Mouse (Mus musculus) midbrain, embryonic 10.5 days (tissue): ENCODE data around the gene Hnrnpdl. TPM values are rescaled to one million over a fixed set of nuclear protein-coding genes. Genes with fewer than 3 reads are reported as not detected.

Experiments used
- polyA plus RNA-seq: library from polyadenylated mRNA; unstranded; fragments of >200 nt; fragmentation: Nextera tagmentation; extraction: Ambion mirVana; gene quantifications from 2 replicates; pipeline ENCODE4 v1.2.1, GENCODE M21; 2016

Gene Hnrnpdl
- polyA plus RNA-seq, 1 experiment from 2014 or later, result 234 TPM

Other genes with a start within 250 kb of the Hnrnpdl start
- gene Vamp9, start 133.4 kb downstream of the Hnrnpdl start, polyA plus RNA-seq, result 0.33 and 0.37 TPM in 2 replicates
- gene Hnrnpd, start 60.7 kb downstream of the Hnrnpdl start, polyA plus RNA-seq, result 207 and 256 TPM in 2 replicates
- gene 4930524J08Rik, start 60.6 kb downstream of the Hnrnpdl start, polyA plus RNA-seq, result 1.8 and 2.4 TPM in 2 replicates
- gene Enoph1, start 321 bp upstream of the Hnrnpdl start, polyA plus RNA-seq, result 54.6 and 60.4 TPM in 2 replicates
- 3.6 and 3.8 TPM in 2 replicates for gene Tmem150c, start 120.1 kb upstream of the Hnrnpdl start, polyA plus RNA-seq